Mouse (Mus musculus) Patski (cell line): ENCODE measurements at regions not wholly inside any gene's neighbourhood (a gene's known extent, or its start where the extent isn't known, plus 50 kb on each side); places are given as distances from the start of the nearest gene placed in this dataset.

Source experiments
- ATAC-seq: fragments of 100-300 bp; one replicate; pipeline ENCODE4 v1.8.0; 2021
- CTCF ChIA-PET: fragments of 350-600 bp; sonication (Branson Sonifier 250); formaldehyde crosslinking; loops from one replicate; lab custom pipeline; 2022; ENCODE audit warnings: inconsistent platforms; lab: Charles Lee
- POLR2A ChIA-PET: fragments of 350-600 bp; sonication (Branson Sonifier 250); formaldehyde crosslinking; loops from one replicate; lab custom pipeline; 2022; ENCODE audit warnings: antibody characterized with exemption, inconsistent platforms; lab: Charles Lee
- DNase-seq: peaks from one replicate; pipeline ENCODE4 v3.0.0-alpha.2; 2011; ENCODE audit warnings: low read depth, low spot score
- H3K27me3 ChIP-seq: fragments of 371-371 bp; one replicate; pipeline ENCODE4 v1.5.1; 2021
- CTCF ChIP-seq: fragments of 100-300 bp; IDR thresholded peaks from one replicate; pipeline ENCODE4 v1.5.1; 2021
- in situ Hi-C: fragments of 300-500 bp; cut with MboI; formaldehyde crosslinking; loops from 3 replicates; pipeline ENCODE4 v1.11.1; 2018; ENCODE audit warnings: low pct_unique_long_range_greater_than_20kb, mixed read lengths

DNA sequence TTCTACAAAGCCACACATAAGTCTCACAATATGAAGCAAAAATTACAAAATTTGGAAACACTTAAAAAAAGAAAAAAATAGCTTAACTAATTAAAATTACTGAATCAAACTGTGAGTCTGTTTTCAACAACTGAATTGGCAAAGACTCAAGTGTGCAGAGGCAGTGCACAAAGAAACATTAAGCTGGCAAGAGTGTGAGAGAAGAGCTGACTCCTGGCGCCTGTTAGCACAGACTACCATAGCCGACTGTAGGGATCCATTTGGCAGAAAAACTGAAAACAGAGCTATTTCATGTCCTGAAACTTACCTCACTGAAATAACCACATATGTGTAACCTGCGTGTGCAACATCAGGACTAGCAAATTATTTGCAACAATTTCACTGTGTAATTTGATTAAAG, 746.4 kb upstream of the Cypt12 start:
- in situ Hi-C loops = no loop called here
- H3K27me3 ChIP-seq = no peaks in the 10 kb centered on the region
- no peak for TF ChIP-seq CTCF
- ATAC-seq (no peak), DNase-seq (no peak)
- CTCF ChIA-PET = interaction anchor here (1.3 kb wide), 1 partner anchor 12 kb away, joined by 4 read pairs; no protein-coding TSS in a partner anchor
- POLR2A ChIA-PET = no interaction called here

DNA sequence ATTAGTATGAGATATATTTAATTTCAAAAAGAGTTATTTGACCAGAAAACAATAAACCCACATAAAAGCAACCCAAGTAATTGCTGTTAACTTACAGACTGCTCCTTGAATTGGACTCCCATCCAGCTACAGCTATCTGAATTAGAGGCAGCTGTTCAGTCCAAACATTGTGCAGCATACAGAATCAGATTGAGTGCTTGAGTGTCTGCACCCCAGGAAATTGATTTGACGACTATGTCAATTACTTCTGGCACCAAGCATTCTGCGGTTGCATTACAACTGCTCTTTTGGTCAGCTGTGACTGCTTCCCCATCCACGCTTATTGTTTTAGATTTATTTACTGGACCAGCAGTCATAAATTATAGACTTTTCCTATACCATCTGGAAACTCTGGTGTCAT, 734.2 kb upstream of the Cypt12 start:
- H3K27me3 ChIP-seq = peaks cover 6% of the 10 kb centered on the region
- ATAC-seq (no peak), DNase-seq (no peak)
- in situ Hi-C loops = no loop called here
- ChIA-PET CTCF (interaction anchor here (1.4 kb wide), 1 partner anchor 12 kb away, joined by 4 read pairs; no protein-coding TSS in a partner anchor), POLR2A (no interaction called here)
- no peak for TF ChIP-seq CTCF

- ChIA-PET CTCF (no interaction called here), POLR2A (no interaction called here)
- in situ Hi-C loops = no loop called here
- no peak for DNase-seq
- ATAC-seq = no peak
- no peak for TF ChIP-seq CTCF
- H3K27me3 ChIP-seq = peaks cover under 1% of the 10 kb centered on the region
Observed at GRCm38 (mm10) chr3:17216825-17217224, 731.4 kb upstream of the Cypt12 start.

DNA sequence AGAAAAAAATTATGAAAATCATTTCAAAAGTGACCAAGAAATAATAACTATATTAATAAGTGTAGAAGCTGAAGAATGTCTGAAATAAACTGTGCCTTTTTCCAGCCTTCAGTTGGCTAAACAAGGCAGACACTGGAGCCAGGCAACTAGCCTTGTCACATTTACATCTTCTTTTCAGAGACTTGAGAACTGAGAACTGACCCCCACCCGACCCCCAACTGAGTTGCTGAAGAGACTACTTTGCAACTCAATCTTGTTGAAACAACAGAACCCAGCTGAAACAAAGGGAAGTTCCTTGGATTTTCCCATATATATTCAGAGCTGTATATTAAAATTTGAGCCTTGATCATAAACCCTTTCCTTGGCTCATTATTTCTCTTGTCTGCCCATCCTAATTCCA, 709.8 kb upstream of the Cypt12 start:
- no peak for ATAC-seq
- POLR2A ChIA-PET = no interaction called here
- no peaks in the 10 kb centered on the region for H3K27me3 ChIP-seq
- DNase-seq = no peak
- CTCF ChIA-PET = no interaction called here
- in situ Hi-C loops = no loop called here
- TF ChIP-seq CTCF = no peak

- POLR2A ChIA-PET = no interaction called here
- in situ Hi-C loops = no loop called here
Observed at GRCm38 (mm10) chr3:17258397-17258796, 689.8 kb upstream of the Cypt12 start.

GRCm38 (mm10) chr3:17259093-17259492, 689.1 kb upstream of the Cypt12 start:
- H3K27me3 ChIP-seq = no peaks in the 10 kb centered on the region
- in situ Hi-C loops = no loop called here
- DNase-seq = no peak
- POLR2A ChIA-PET = no interaction called here
- CTCF ChIA-PET = no interaction called here
- no peak for TF ChIP-seq CTCF
- ATAC-seq = no peak

More at GRCm38 (mm10) chr3:17258397-17258796, 689.8 kb upstream of the Cypt12 start:
- no peak for TF ChIP-seq CTCF
- DNase-seq = no peak
- ATAC-seq = no peak
- H3K27me3 ChIP-seq = no peaks in the 10 kb centered on the region
- CTCF ChIA-PET = no interaction called here

- ChIA-PET CTCF (no interaction called here), POLR2A (no interaction called here)
- ATAC-seq = no peak
- no peak for TF ChIP-seq CTCF
- in situ Hi-C loops = no loop called here
- no peak for DNase-seq
- no peaks in the 10 kb centered on the region for H3K27me3 ChIP-seq
Observed at GRCm38 (mm10) chr3:17281231-17281630, 667.0 kb upstream of the Cypt12 start.

DNA sequence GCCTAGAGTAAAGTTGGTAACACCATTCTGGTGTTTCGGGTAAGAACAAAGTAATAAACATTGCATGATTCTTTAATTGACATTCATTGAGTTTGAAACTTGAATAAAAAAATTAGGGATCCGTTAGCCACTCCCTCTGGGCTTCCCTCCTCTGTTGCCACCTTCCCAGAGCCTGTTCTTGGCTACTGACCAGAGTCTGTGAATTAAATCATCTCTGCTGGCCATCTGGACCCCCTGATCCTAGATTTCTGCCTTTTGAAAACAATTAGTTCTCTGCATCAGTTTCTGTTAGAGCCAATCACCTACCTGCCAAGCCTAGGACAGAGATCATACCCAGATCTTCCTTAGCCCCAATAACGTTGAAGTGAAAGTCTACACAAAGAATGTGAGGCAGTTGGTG, 665.3 kb upstream of the Cypt12 start:
- H3K27me3 ChIP-seq = no peaks in the 10 kb centered on the region
- ATAC-seq (no peak), DNase-seq (no peak)
- POLR2A ChIA-PET = no interaction called here
- CTCF ChIA-PET = no interaction called here
- TF ChIP-seq CTCF = no peak
- in situ Hi-C loops = no loop called here

DNA sequence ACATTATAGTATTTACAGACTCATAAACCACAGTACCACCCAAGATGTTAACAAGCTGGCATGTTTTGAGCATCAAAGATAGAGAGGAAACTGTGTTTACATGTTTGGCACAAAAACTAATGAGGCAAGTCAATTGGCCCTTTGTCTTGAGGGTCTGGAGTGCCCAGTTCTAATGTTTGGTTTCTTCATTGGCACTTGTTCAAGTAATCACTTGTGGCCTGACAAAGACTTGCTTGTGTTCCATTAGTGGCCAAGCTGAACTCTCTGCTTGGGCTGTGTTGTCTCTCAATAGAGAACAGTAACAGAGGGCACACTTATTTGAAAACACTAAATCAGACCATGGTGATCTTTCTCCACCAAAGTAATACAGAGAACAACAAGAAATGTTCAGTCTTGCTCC, 630.7 kb upstream of the Cypt12 start:
- ATAC-seq (no peak), DNase-seq (no peak)
- in situ Hi-C loops = no loop called here
- ChIA-PET POLR2A (no interaction called here), CTCF (interaction anchor here (1.3 kb wide), 1 partner anchor 11 kb away, joined by 4 read pairs; no protein-coding TSS in a partner anchor)
- TF ChIP-seq CTCF = no peak
- peaks cover 15% of the 10 kb centered on the region for H3K27me3 ChIP-seq

DNA sequence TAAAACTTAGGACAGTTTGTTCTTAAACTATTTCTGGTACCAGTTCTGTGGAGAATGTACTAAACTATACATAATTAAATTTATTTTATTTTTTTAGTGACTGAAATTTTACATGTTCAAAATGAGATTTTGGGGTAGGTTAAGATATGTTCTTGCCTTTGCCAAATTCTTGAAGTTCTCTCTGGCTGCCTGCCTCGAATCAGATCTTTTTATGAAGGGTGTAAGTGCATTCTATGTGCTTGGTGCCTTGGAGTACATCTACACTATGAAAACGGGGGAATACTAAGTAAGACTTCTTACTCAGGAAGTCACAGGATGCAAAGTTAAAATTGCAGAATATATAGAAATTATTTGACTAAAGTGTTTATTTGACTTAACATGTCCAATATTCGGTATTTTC, 629.8 kb upstream of the Cypt12 start:
- peaks cover 15% of the 10 kb centered on the region for H3K27me3 ChIP-seq
- ChIA-PET CTCF (no interaction called here), POLR2A (no interaction called here)
- TF ChIP-seq CTCF = no peak
- DNase-seq (no peak), ATAC-seq (no peak)
- in situ Hi-C loops = no loop called here

GRCm38 (mm10) chr3:17319213-17319612, 629.0 kb upstream of the Cypt12 start:
- in situ Hi-C loops = no loop called here
- POLR2A ChIA-PET = no interaction called here
- CTCF ChIA-PET = no interaction called here
- ATAC-seq (no peak), DNase-seq (no peak)
- peaks cover 18% of the 10 kb centered on the region for H3K27me3 ChIP-seq
- TF ChIP-seq CTCF = no peak

GRCm38 (mm10) chr3:17319931-17320330, 628.3 kb upstream of the Cypt12 start:
- DNase-seq (no peak), ATAC-seq (no peak)
- H3K27me3 ChIP-seq = peaks cover 18% of the 10 kb centered on the region
- POLR2A ChIA-PET = no interaction called here
- CTCF ChIA-PET = no interaction called here
- in situ Hi-C loops = no loop called here
- TF ChIP-seq CTCF = no peak
